In the genomic region with DNA sequence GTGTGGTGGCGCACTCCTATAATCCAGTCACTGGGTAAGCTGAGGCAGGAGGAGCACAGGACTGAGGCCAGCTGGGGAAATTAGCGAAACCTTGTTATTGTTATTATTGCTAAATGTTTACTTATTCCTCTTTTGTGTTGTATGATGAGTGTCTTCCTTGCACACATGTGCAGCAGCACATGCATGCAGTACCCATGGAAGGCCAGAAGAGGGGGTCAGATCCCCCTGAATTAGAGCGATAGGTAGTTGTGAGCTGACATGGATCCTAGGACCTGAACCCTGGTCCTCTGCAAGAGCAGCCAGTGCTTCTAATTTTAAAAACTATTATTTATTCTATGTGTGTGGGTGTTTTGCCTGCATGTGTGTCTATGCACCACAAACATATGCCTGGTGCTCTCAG, we compare ENCODE assay signal across 27 mouse cellular contexts. TPM values are rescaled to one million over a fixed set of nuclear protein-coding genes. Genes with fewer than 3 reads are reported as not detected.
DNase-seq lines count a peak whose midpoint lies in the region; ATAC-seq and TF ChIP-seq lines count a peak whose summit lies in the region.
"Had no signal": no experiment of that assay in that cellular context is flagged by ENCODE, and none has a peak within 500 bp of the region (broad histone marks: within the 10 kb centered on the region; RNA-seq: fewer than 3 reads in every experiment).

No protein-coding gene starts in this region.

- no peak for TF ChIP-seq EP300 in heart, postnatal 0 days (IDR thresholded peaks at IDR 0.05; ENCODE audit: low read depth)
- no peak for TF ChIP-seq EP300 in liver, embryonic 14.5 days (IDR thresholded peaks at IDR 0.05; ENCODE audit: low read depth)

- 87% methylated on average over 3 of the region's 3 CpGs for WGBS in heart, postnatal 0 days
- 73% methylated on average over 3 of the region's 3 CpGs for WGBS in liver, embryonic 14.5 days (ENCODE audit: insufficient replicate concordance)
- 82% methylated on average over 3 of the region's 3 CpGs for WGBS in liver, embryonic 12.5 days (ENCODE audit: insufficient replicate concordance)

- 0 out of 2 replicates have a peak, but pooled peaks have one; percentile 14 for TF ChIP-seq CTCF in heart, postnatal 0 days (IDR thresholded peaks at IDR 0.05; ENCODE audit: low read depth)
- TF ChIP-seq CTCF in liver, embryonic 14.5 days (IDR thresholded peaks at IDR 0.05; ENCODE audit: low read depth) = peak; percentile 47

- H3K9me3 ChIP-seq in heart, postnatal 0 days (replicated peaks; ENCODE audit: control insufficient read depth, low read length) = no peaks in the 10 kb centered on the region
- no peaks in the 10 kb centered on the region for H3K9me3 ChIP-seq in liver, embryonic 14.5 days (ENCODE audit: control insufficient read depth, low read length)
- H3K9me3 ChIP-seq in liver, embryonic 12.5 days (replicated peaks) = no peaks in the 10 kb centered on the region
- H3K9me3 ChIP-seq: heart, embryonic 12.5 days; limb, embryonic 15.5 days had no signal

- no peak for DNase-seq in heart, postnatal 0 days (ENCODE audit: low spot score)
- no peak for DNase-seq in heart, adult 18-20 months
- DNase-seq in liver, embryonic 14.5 days (ENCODE audit: low read depth in 3 of 3, low spot score in 3 of 3) = no peak
- DNase-seq in A20 (ENCODE audit: low read depth, low spot score) (peak; percentile 11), MEL-GATA-1-ER (ENCODE audit: extremely low read depth, low read depth) (peak; percentile 4)
- DNase-seq in ovary, postnatal 36 days (ENCODE audit: low spot score) = no peak
- DNase-seq in cerebellum, adult 11-12 months = no peak
- DNase-seq: B cell, adult 2 months; cerebellum, adult 8-10 months; gastrocnemius, postnatal 25 days; kidney, postnatal 14 days; lung, postnatal 10 days; midbrain, embryonic 14.5 days; right cerebral cortex, postnatal 4 days; thymus, postnatal 25 days had no signal

- H3K27me3 ChIP-seq in heart, postnatal 0 days (ENCODE audit: control insufficient read depth, insufficient read depth, low read length) = 0 out of 2 replicates have a peak, but pooled peaks cover 3% of the 10 kb centered on the region
- H3K27me3 ChIP-seq in liver, embryonic 14.5 days (ENCODE audit: control insufficient read depth, insufficient read depth, low read length) = no peaks in the 10 kb centered on the region
- H3K27me3 ChIP-seq in liver, embryonic 12.5 days (replicated peaks) = peaks cover 32% of the 10 kb centered on the region

- ATAC-seq in heart, postnatal 0 days (ENCODE audit: insufficient read depth, low read depth) = no peak
- ATAC-seq in liver, embryonic 14.5 days (ENCODE audit: insufficient read depth) = no peak
- no peak for ATAC-seq in liver, embryonic 12.5 days
- ATAC-seq: forebrain, embryonic 14.5 days; intestine, embryonic 16.5 days had no signal

- H3K4me3 ChIP-seq in heart, postnatal 0 days (ENCODE audit: low read depth, low read length) = no peak overlapping the region
- H3K4me3 ChIP-seq in liver, embryonic 14.5 days (ENCODE audit: insufficient read depth in 1 of 2, low read depth in 2 of 2, low read length in 2 of 2) = no peak overlapping the region
- H3K4me3 ChIP-seq in liver, embryonic 12.5 days = no peak overlapping the region
- H3K4me3 ChIP-seq: heart, embryonic 12.5 days; limb, embryonic 15.5 days had no signal

- no peaks in the 10 kb centered on the region for H3K36me3 ChIP-seq in heart, postnatal 0 days (replicated peaks; ENCODE audit: control insufficient read depth, insufficient read depth, low read length)
- H3K36me3 ChIP-seq in liver, embryonic 14.5 days (replicated peaks; ENCODE audit: control insufficient read depth, insufficient read depth, low read depth) = no peaks in the 10 kb centered on the region
- no peaks in the 10 kb centered on the region for H3K36me3 ChIP-seq in liver, embryonic 12.5 days
- H3K36me3 ChIP-seq: heart, embryonic 12.5 days; limb, embryonic 15.5 days had no signal

- H3K27ac ChIP-seq in heart, postnatal 0 days (ENCODE audit: low read depth) = no peak overlapping the region
- H3K27ac ChIP-seq in liver, embryonic 14.5 days = no peak overlapping the region
- no peak overlapping the region for H3K27ac ChIP-seq in liver, embryonic 12.5 days
- H3K27ac ChIP-seq: hindbrain, embryonic 14.5 days; limb, embryonic 15.5 days had no signal

- H3K4me1 ChIP-seq in heart, postnatal 0 days (ENCODE audit: control insufficient read depth, insufficient read depth) = no peaks in the 10 kb centered on the region
- no peaks in the 10 kb centered on the region for H3K4me1 ChIP-seq in liver, embryonic 14.5 days (replicated peaks; ENCODE audit: control insufficient read depth in 2 of 2, insufficient read depth in 2 of 2, low read length in 1 of 2)
- no peaks in the 10 kb centered on the region for H3K4me1 ChIP-seq in liver, embryonic 12.5 days
- H3K4me1 ChIP-seq: heart, embryonic 12.5 days; limb, embryonic 15.5 days had no signal

- H3K4me2 ChIP-seq in heart, postnatal 0 days (ENCODE audit: low read depth, low read length) = no peak overlapping the region
- no peak overlapping the region for H3K4me2 ChIP-seq in liver, embryonic 14.5 days (ENCODE audit: low read depth)
- H3K4me2 ChIP-seq in liver, embryonic 12.5 days = no peak overlapping the region
- H3K4me2 ChIP-seq: heart, embryonic 12.5 days; hindbrain, embryonic 14.5 days; limb, embryonic 15.5 days had no signal

- no peak overlapping the region for H3K9ac ChIP-seq in heart, postnatal 0 days (replicated peaks; ENCODE audit: low read depth, low read length)
- no peak overlapping the region for H3K9ac ChIP-seq in liver, embryonic 14.5 days (replicated peaks)
- H3K9ac ChIP-seq in liver, embryonic 12.5 days = no peak overlapping the region
- H3K9ac ChIP-seq: heart, embryonic 12.5 days; hindbrain, embryonic 14.5 days; limb, embryonic 15.5 days had no signal

RNA-seq across cellular contexts. Expression of gene Barhl1, which starts 14.1 kb away (rescaled TPM):
- total RNA-seq in heart, postnatal 0 days (2014; rRNA removed; ENCODE audit: low replicate concordance) = not detected in 2 replicates
- polyA plus RNA-seq in heart, postnatal 0 days (2015; fragmentation: Nextera tagmentation; extraction: Ambion mirVana) = not detected in 2 replicates
- not detected for total RNA-seq in heart, adult 18-20 months (2021)
- polyA plus RNA-seq in liver, embryonic 14.5 days (2012; rRNA removed) = 0.02 TPM in 1 of 2 replicates, not detected in the other
- polyA plus RNA-seq in liver, embryonic 14.5 days (2014; fragmentation: Nextera tagmentation; extraction: Ambion mirVana) = not detected in 2 replicates
- polyA plus RNA-seq in liver, embryonic 12.5 days (2016; fragmentation: Nextera tagmentation; extraction: Ambion mirVana) = not detected in 2 replicates
- total RNA-seq: adrenal gland, adult 18-20 months; common myeloid progenitor, adult 5-6 weeks; gastrocnemius, postnatal 25 days; heart, postnatal 25 days; left cerebral cortex, adult 18-20 months; left cerebral cortex, postnatal 36 days; megakaryocyte, adult 5-6 weeks had no signal
- polyA plus RNA-seq: heart, embryonic 12.5 days; intestine, embryonic 16.5 days had no signal

Comparison
In these comparisons a context has a peak if more than half of its experiments do, and no peak if none do; other contexts are left out.
1. DNase-seq: peak in A20 (single experiment) and MEL-GATA-1-ER (single experiment); none in heart, postnatal 0 days (single experiment), heart, adult 18-20 months (0 of 2), liver, embryonic 14.5 days (0 of 3), ovary, postnatal 36 days (single experiment) and cerebellum, adult 11-12 months (single experiment).